Mouse (Mus musculus) neutrophil, adult 5-6 weeks (primary cell): Measurements from ENCODE around the gene Kcnc3. TPM values are rescaled to one million over a fixed set of nuclear protein-coding genes. Genes with fewer than 3 reads are reported as not detected.
A peak's percentile ranks its signal among the peaks of the same experiment; 100 is the strongest.

Experiments used
- ATAC-seq: fragments of 151-379, 151-347 bp; 2 replicates; pipeline ENCODE4 v1.8.0; 2017; ENCODE audit warnings: mild to moderate bottlenecking, moderate TSS enrichment; ENCODE audit not compliant: insufficient number of reproducible peaks, poor library complexity, low FRiP score, severe bottlenecking; ENCODE audit errors: extremely low read depth
- total RNA-seq: library from RNA; stranded (forward); fragments of 200-1000 nt; gene quantifications from 2 replicates; pipeline ENCODE4 v1.2.3, GENCODE M21; 2017

The Kcnc3 gene
- total RNA-seq, 1 experiment from 2014 or later, result 0.81 TPM

GRCm38 (mm10) chr7:44565414-44565813 is 25.1 kb upstream of the Kcnc3 start:
- ATAC-seq, result no peak

- no peak for ATAC-seq
Measured at GRCm38 (mm10) chr7:44568803-44569202, 21.7 kb upstream of the Kcnc3 start.

GRCm38 (mm10) chr7:44570989-44571388 is 19.5 kb upstream of the Kcnc3 start:
- no peak for ATAC-seq

- no peak for ATAC-seq
Measured at GRCm38 (mm10) chr7:44571811-44572210, 18.7 kb upstream of the Kcnc3 start.

GRCm38 (mm10) chr7:44572213-44572701 is 18.2 kb upstream of the Kcnc3 start, which contains the start of gene Napsa:
Gene Napsa, plus strand, starts transcription at chr7:44572380.
- ATAC-seq, result peak; percentile 89

- ATAC-seq, result no peak
Measured at GRCm38 (mm10) chr7:44572956-44573484, 17.4 kb upstream of the Kcnc3 start.

- no peak for ATAC-seq
Measured at GRCm38 (mm10) chr7:44576333-44576844, 14.1 kb upstream of the Kcnc3 start.

GRCm38 (mm10) chr7:44581637-44582036 is 8.8 kb upstream of the Kcnc3 start:
- no peak for ATAC-seq

GRCm38 (mm10) chr7:44582709-44583108 is 7.8 kb upstream of the Kcnc3 start:
- no peak for ATAC-seq

- no peak for ATAC-seq
Measured at GRCm38 (mm10) chr7:44583146-44583545, 7.3 kb upstream of the Kcnc3 start.

GRCm38 (mm10) chr7:44584265-44584804 is 6.1 kb upstream of the Kcnc3 start:
- no peak for ATAC-seq

GRCm38 (mm10) chr7:44584921-44585320 is 5.5 kb upstream of the Kcnc3 start:
- ATAC-seq, result no peak

GRCm38 (mm10) chr7:44585606-44586005 is 4.9 kb upstream of the Kcnc3 start:
- no peak for ATAC-seq

GRCm38 (mm10) chr7:44586518-44586917 is 3.9 kb upstream of the Kcnc3 start:
- ATAC-seq, result no peak

GRCm38 (mm10) chr7:44586930-44587329 is 3.5 kb upstream of the Kcnc3 start:
- ATAC-seq, result no peak

- no peak for ATAC-seq
Measured at GRCm38 (mm10) chr7:44587676-44588075, 2.8 kb upstream of the Kcnc3 start.

GRCm38 (mm10) chr7:44588338-44588737 is 2.1 kb upstream of the Kcnc3 start:
- no peak for ATAC-seq

GRCm38 (mm10) chr7:44589149-44589548 is 1.3 kb upstream of the Kcnc3 start:
- ATAC-seq, result peak; percentile 27; the same call in 1 of the 2 replicates

- ATAC-seq, result no peak
Measured at GRCm38 (mm10) chr7:44589946-44590345, 518 bp upstream of the Kcnc3 start.

- no peak for ATAC-seq
Measured at GRCm38 (mm10) chr7:44591348-44592116, 1.1 kb downstream of the Kcnc3 start.
